Mouse (Mus musculus): ENCODE results near the gene 6030468B19Rik. TPM values are rescaled to one million over a fixed set of nuclear protein-coding genes. Genes with fewer than 3 reads are reported as not detected.

6030468B19Rik gene
- polyA plus RNA-seq, 1 experiment from 2014 or later: 1.3 TPM

GRCm38 (mm10) chr11:117848985-117849671, 51.7 kb downstream of the 6030468B19Rik start, which contains the start of gene Birc5:
Birc5 (plus strand) TSS chr11:117849251.
- H3K27ac ChIP-seq (ENCODE audit: low read depth, low read length): peak within 1 kb of the TSS; percentile 93
- DNase-seq (ENCODE audit: low spot score, missing footprints) (peak; percentile 100), ATAC-seq (ENCODE audit: low FRiP score) (peak; percentile 95)
- WGBS: under 1% methylated on average over 51 of the region's 51 CpGs
- H3K9me3 ChIP-seq (ENCODE audit: control insufficient read depth, low read length): no peaks in the 10 kb centered on the region
- no peaks in the 10 kb centered on the region for H3K27me3 ChIP-seq (ENCODE audit: control insufficient read depth, insufficient read depth, low read length)
- H3K4me1 ChIP-seq (ENCODE audit: control insufficient read depth, insufficient read depth, low read length): peaks cover 16% of the 10 kb centered on the region
- H3K4me3 ChIP-seq (ENCODE audit: low read depth, low read length): peak within 1 kb of the TSS; percentile 78
- peaks cover 12% of the 10 kb centered on the region for H3K36me3 ChIP-seq (ENCODE audit: control insufficient read depth, insufficient read depth, low read length)
- peak within 1 kb of the TSS; percentile 87 for H3K9ac ChIP-seq (ENCODE audit: low read length)
- H3K4me2 ChIP-seq: peak within 1 kb of the TSS; percentile 88

GRCm38 (mm10) chr11:117852875-117853274, 55.4 kb downstream of the 6030468B19Rik start:
- no peak overlapping the region for H3K4me3 ChIP-seq (ENCODE audit: low read depth, low read length)
- WGBS: 92% methylated on average over 3 of the region's 3 CpGs
- no peak overlapping the region for H3K27ac ChIP-seq (ENCODE audit: low read depth, low read length)
- no peaks in the 10 kb centered on the region for H3K27me3 ChIP-seq (ENCODE audit: control insufficient read depth, insufficient read depth, low read length)
- ATAC-seq (ENCODE audit: low FRiP score): no peak
- peaks cover 38% of the 10 kb centered on the region for H3K36me3 ChIP-seq (ENCODE audit: control insufficient read depth, insufficient read depth, low read length)
- H3K4me2 ChIP-seq: no peak overlapping the region
- H3K4me1 ChIP-seq (ENCODE audit: control insufficient read depth, insufficient read depth, low read length): peaks cover 16% of the 10 kb centered on the region
- H3K9me3 ChIP-seq (ENCODE audit: control insufficient read depth, low read length): no peaks in the 10 kb centered on the region
- no peak for DNase-seq (ENCODE audit: low spot score, missing footprints)
- no peak overlapping the region for H3K9ac ChIP-seq (ENCODE audit: low read length)

- DNase-seq (ENCODE audit: low spot score, missing footprints): no peak
- 90% methylated on average over 9 of the region's 9 CpGs for WGBS
- no peak for ATAC-seq (ENCODE audit: low FRiP score)
- H3K9me3 ChIP-seq (ENCODE audit: control insufficient read depth, low read length): no peaks in the 10 kb centered on the region
- H3K9ac ChIP-seq (ENCODE audit: low read length): no peak overlapping the region
- H3K27ac ChIP-seq (ENCODE audit: low read depth, low read length): no peak overlapping the region
- H3K4me1 ChIP-seq (ENCODE audit: control insufficient read depth, insufficient read depth, low read length): peaks cover 9% of the 10 kb centered on the region
- peaks cover 2% of the 10 kb centered on the region; the same call in 1 of the 2 replicates for H3K27me3 ChIP-seq (ENCODE audit: control insufficient read depth, insufficient read depth, low read length)
- peaks cover 38% of the 10 kb centered on the region for H3K36me3 ChIP-seq (ENCODE audit: control insufficient read depth, insufficient read depth, low read length)
- H3K4me3 ChIP-seq (ENCODE audit: low read depth, low read length): no peak overlapping the region
- no peak overlapping the region for H3K4me2 ChIP-seq
These were observed 56.8 kb downstream of the 6030468B19Rik start for GRCm38 (mm10) chr11:117854241-117854640.

GRCm38 (mm10) chr11:117855360-117855759, 57.9 kb downstream of the 6030468B19Rik start:
- peaks cover 38% of the 10 kb centered on the region for H3K36me3 ChIP-seq (ENCODE audit: control insufficient read depth, insufficient read depth, low read length)
- 96% methylated on average over 5 of the region's 5 CpGs for WGBS
- H3K27ac ChIP-seq (ENCODE audit: low read depth, low read length): no peak overlapping the region
- no peak overlapping the region for H3K9ac ChIP-seq (ENCODE audit: low read length)
- H3K9me3 ChIP-seq (ENCODE audit: control insufficient read depth, low read length): no peaks in the 10 kb centered on the region
- no peak overlapping the region for H3K4me3 ChIP-seq (ENCODE audit: low read depth, low read length)
- ATAC-seq (ENCODE audit: low FRiP score) (no peak), DNase-seq (ENCODE audit: low spot score, missing footprints) (no peak)
- peaks cover 2% of the 10 kb centered on the region for H3K4me1 ChIP-seq (ENCODE audit: control insufficient read depth, insufficient read depth, low read length)
- H3K27me3 ChIP-seq (ENCODE audit: control insufficient read depth, insufficient read depth, low read length): peaks cover 8% of the 10 kb centered on the region; the same call in 1 of the 2 replicates
- no peak overlapping the region for H3K4me2 ChIP-seq

- Histone ChIP-seq H3K4me2 (no peak overlapping the region), H3K4me3 (ENCODE audit: low read depth, low read length) (no peak overlapping the region), H3K9ac (ENCODE audit: low read length) (no peak overlapping the region), H3K9me3 (ENCODE audit: control insufficient read depth, low read length) (no peaks in the 10 kb centered on the region), H3K27me3 (ENCODE audit: control insufficient read depth, insufficient read depth, low read length) (peaks cover 13% of the 10 kb centered on the region), H3K4me1 (ENCODE audit: control insufficient read depth, insufficient read depth, low read length) (no peaks in the 10 kb centered on the region), H3K27ac (ENCODE audit: low read depth, low read length) (no peak overlapping the region), H3K36me3 (ENCODE audit: control insufficient read depth, insufficient read depth, low read length) (peaks cover 38% of the 10 kb centered on the region)
- DNase-seq (ENCODE audit: low spot score, missing footprints) (no peak), ATAC-seq (ENCODE audit: low FRiP score) (no peak)
- WGBS: 88% methylated on average over 1 of the region's 1 CpGs
These were observed 58.5 kb downstream of the 6030468B19Rik start for GRCm38 (mm10) chr11:117855975-117856374.

Other genes starting within 250 kb of the 6030468B19Rik start
- 14.6 and 15.1 TPM in 2 replicates for gene Tnrc6c, start 143.4 kb upstream of the 6030468B19Rik start, polyA plus RNA-seq (2014; fragmentation: Nextera tagmentation; extraction: Ambion mirVana)
- gene Tmc8, start 15.6 kb upstream of the 6030468B19Rik start, polyA plus RNA-seq (2014; fragmentation: Nextera tagmentation; extraction: Ambion mirVana): 1.0 and 1.2 TPM in 2 replicates
- gene Tmc6, start 15.5 kb upstream of the 6030468B19Rik start, polyA plus RNA-seq (2014; fragmentation: Nextera tagmentation; extraction: Ambion mirVana): 4.5 and 4.7 TPM in 2 replicates
- gene Gm20708, start 12.0 kb downstream of the 6030468B19Rik start, polyA plus RNA-seq (2014; fragmentation: Nextera tagmentation; extraction: Ambion mirVana): 0.15 and 0.20 TPM in 2 replicates
- gene Syngr2, start 12.0 kb downstream of the 6030468B19Rik start, polyA plus RNA-seq (2014; fragmentation: Nextera tagmentation; extraction: Ambion mirVana): 29.9 and 36.4 TPM in 2 replicates
- gene Afmid, start 28.3 kb downstream of the 6030468B19Rik start, polyA plus RNA-seq (2014; fragmentation: Nextera tagmentation; extraction: Ambion mirVana): 2.8 and 3.9 TPM in 2 replicates
- 87.1 and 89.7 TPM in 2 replicates for gene Tk1, start 28.4 kb downstream of the 6030468B19Rik start, polyA plus RNA-seq (2014; fragmentation: Nextera tagmentation; extraction: Ambion mirVana)
- gene Birc5, start 51.6 kb downstream of the 6030468B19Rik start, polyA plus RNA-seq (2014; fragmentation: Nextera tagmentation; extraction: Ambion mirVana): 346 and 363 TPM in 2 replicates
- gene Tmem235, start 63.1 kb downstream of the 6030468B19Rik start, polyA plus RNA-seq (2014; fragmentation: Nextera tagmentation; extraction: Ambion mirVana): not detected in 2 replicates
- gene Tha1, start 75.8 kb downstream of the 6030468B19Rik start, polyA plus RNA-seq (2014; fragmentation: Nextera tagmentation; extraction: Ambion mirVana): 1.7 and 2.4 TPM in 2 replicates
- gene Socs3, start 172.4 kb downstream of the 6030468B19Rik start, polyA plus RNA-seq (2014; fragmentation: Nextera tagmentation; extraction: Ambion mirVana): 5.5 and 5.9 TPM in 2 replicates
- gene Pgs1, start 188.6 kb downstream of the 6030468B19Rik start, polyA plus RNA-seq (2014; fragmentation: Nextera tagmentation; extraction: Ambion mirVana): 40.2 and 42.7 TPM in 2 replicates